In the genomic region with DNA sequence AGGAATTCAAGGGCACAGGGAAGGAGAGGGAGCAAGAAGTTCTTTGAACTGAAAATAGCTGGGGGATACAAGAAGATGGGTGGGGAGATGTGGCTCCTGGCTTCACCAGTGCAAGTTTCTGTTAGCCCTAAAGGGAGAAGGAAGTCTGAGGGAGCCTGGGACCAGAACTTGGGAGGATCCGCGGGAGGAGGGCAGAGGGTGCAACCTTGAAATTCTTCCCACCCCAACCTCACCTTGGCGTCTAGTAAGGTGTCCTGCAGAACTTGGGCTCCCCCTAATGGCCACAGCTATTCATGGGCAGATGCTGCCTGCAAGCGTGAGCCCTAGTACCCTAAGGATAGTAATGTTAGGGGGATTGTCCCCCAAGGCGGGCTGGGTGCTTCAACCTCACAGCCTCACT, we compare ENCODE assay signal across 8 mouse cellular contexts. TPM values are rescaled to one million over a fixed set of nuclear protein-coding genes. Genes with fewer than 3 reads are reported as not detected.
DNase-seq lines count a peak whose midpoint lies in the region; ATAC-seq and TF ChIP-seq lines count a peak whose summit lies in the region.

No protein-coding gene starts in this region.

- H3K9ac ChIP-seq in embryonic facial prominence, embryonic 15.5 days: no peak overlapping the region
- peak overlapping the region; percentile 46 for H3K9ac ChIP-seq in heart, embryonic 11.5 days (ENCODE audit: low read depth, low read length)
- H3K9ac ChIP-seq in kidney, embryonic 14.5 days (ENCODE audit: low read depth, low read length): peak overlapping the region; percentile 38; the same call in 1 of the 2 replicates
- H3K9ac ChIP-seq in liver, embryonic 13.5 days: no peak overlapping the region

- H3K4me2 ChIP-seq in embryonic facial prominence, embryonic 15.5 days (replicated peaks): peak overlapping the region; percentile 70
- H3K4me2 ChIP-seq in heart, embryonic 11.5 days: peak overlapping the region; percentile 49
- peak overlapping the region; percentile 70 for H3K4me2 ChIP-seq in kidney, embryonic 14.5 days (replicated peaks; ENCODE audit: low read depth, low read length)
- peak overlapping the region; percentile 23; the same call in 1 of the 2 replicates for H3K4me2 ChIP-seq in liver, embryonic 13.5 days

- H3K27ac ChIP-seq in bone marrow macrophage, adult 2 months (ENCODE audit: insufficient read depth, low read depth, low read length): no peak overlapping the region
- H3K27ac ChIP-seq in embryonic facial prominence, embryonic 15.5 days (replicated peaks): peak overlapping the region; percentile 98
- H3K27ac ChIP-seq in heart, embryonic 11.5 days (ENCODE audit: low read depth, low read length): peak overlapping the region; percentile 46; the same call in 1 of the 2 replicates
- H3K27ac ChIP-seq in kidney, embryonic 14.5 days (ENCODE audit: low read depth, low read length): peak overlapping the region; percentile 98
- H3K27ac ChIP-seq in liver, embryonic 13.5 days: no peak overlapping the region
- no peak overlapping the region for H3K27ac ChIP-seq in testis, adult 2 months (ENCODE audit: control insufficient read depth, insufficient read depth, low read depth, low read length)

- TF ChIP-seq CTCF in bone marrow macrophage, adult 2 months (IDR thresholded peaks at IDR 0.05; ENCODE audit: low read depth, low read length): peak; percentile 84
- TF ChIP-seq CTCF in testis, adult 2 months (IDR thresholded peaks at IDR 0.05; ENCODE audit: control insufficient read depth, insufficient read depth, insufficient replicate concordance, low read depth, low read length): peak; percentile 84; the same call in 1 of the 2 replicates

- H3K4me1 ChIP-seq in bone marrow macrophage, adult 2 months (ENCODE audit: control insufficient read depth, insufficient read depth, low read length): peaks cover 27% of the 10 kb centered on the region
- peaks cover 39% of the 10 kb centered on the region for H3K4me1 ChIP-seq in embryonic facial prominence, embryonic 15.5 days
- H3K4me1 ChIP-seq in heart, embryonic 11.5 days (ENCODE audit: control insufficient read depth, insufficient read depth, low read length): peaks cover 29% of the 10 kb centered on the region
- peaks cover 35% of the 10 kb centered on the region for H3K4me1 ChIP-seq in kidney, embryonic 14.5 days (ENCODE audit: control insufficient read depth, insufficient read depth, low read length)
- H3K4me1 ChIP-seq in liver, embryonic 13.5 days (replicated peaks): peaks cover 35% of the 10 kb centered on the region
- H3K4me1 ChIP-seq in testis, adult 2 months (ENCODE audit: control insufficient read depth, insufficient read depth, low read length): peaks cover 18% of the 10 kb centered on the region

- no peak for TF ChIP-seq POLR2A in bone marrow macrophage, adult 2 months (IDR thresholded peaks at IDR 0.05; ENCODE audit: borderline replicate concordance, low read depth, low read length)
- TF ChIP-seq POLR2A in testis, adult 2 months (IDR thresholded peaks at IDR 0.05; ENCODE audit: control insufficient read depth, low read depth, low read length): no peak

- no peaks in the 10 kb centered on the region for H3K9me3 ChIP-seq in embryonic facial prominence, embryonic 15.5 days (replicated peaks)
- H3K9me3 ChIP-seq in heart, embryonic 11.5 days (replicated peaks; ENCODE audit: control insufficient read depth, low read length): no peaks in the 10 kb centered on the region
- no peaks in the 10 kb centered on the region for H3K9me3 ChIP-seq in kidney, embryonic 14.5 days (ENCODE audit: control insufficient read depth, low read length)
- no peaks in the 10 kb centered on the region for H3K9me3 ChIP-seq in liver, embryonic 13.5 days (replicated peaks)

- DNase-seq in CD4-positive, CD25-positive, alpha-beta regulatory T cell, adult 2 months (ENCODE audit: low read depth, low spot score): peak; percentile 94
- DNase-seq in liver, embryonic 13.5 days: peak; percentile 69
- DNase-seq in neural tube, embryonic 10.5 days (ENCODE audit: extremely low spot score, low spot score): peak; percentile 85

- WGBS in embryonic facial prominence, embryonic 15.5 days: 3% methylated on average over 5 of the region's 5 CpGs
- 1% methylated on average over 5 of the region's 5 CpGs for WGBS in heart, embryonic 11.5 days (ENCODE audit: insufficient replicate concordance)
- 3% methylated on average over 5 of the region's 5 CpGs for WGBS in kidney, embryonic 14.5 days
- 0% methylated on average over 5 of the region's 5 CpGs for WGBS in liver, embryonic 13.5 days (ENCODE audit: insufficient replicate concordance)

- ATAC-seq in embryonic facial prominence, embryonic 15.5 days (ENCODE audit: insufficient number of reproducible peaks, low FRiP score, low TSS enrichment, low read depth): 0 out of 2 replicates have a peak, but pooled peaks have one; percentile 22
- ATAC-seq in heart, embryonic 11.5 days (replicated peaks; ENCODE audit: insufficient number of reproducible peaks, low FRiP score, low TSS enrichment): no peak
- peak; percentile 8; the same call in 1 of the 2 replicates for ATAC-seq in kidney, embryonic 14.5 days (ENCODE audit: low FRiP score, low TSS enrichment)
- peak; percentile 36; the same call in 1 of the 2 replicates for ATAC-seq in liver, embryonic 13.5 days (ENCODE audit: low read depth)

- no peaks in the 10 kb centered on the region for H3K27me3 ChIP-seq in embryonic facial prominence, embryonic 15.5 days
- H3K27me3 ChIP-seq in heart, embryonic 11.5 days (ENCODE audit: control insufficient read depth, insufficient read depth, low read length): peaks cover 11% of the 10 kb centered on the region
- no peaks in the 10 kb centered on the region for H3K27me3 ChIP-seq in kidney, embryonic 14.5 days (ENCODE audit: control insufficient read depth, insufficient read depth, low read length)
- H3K27me3 ChIP-seq in liver, embryonic 13.5 days: peaks cover 100% of the 10 kb centered on the region
- H3K27me3 ChIP-seq in testis, adult 2 months (ENCODE audit: control insufficient read depth, insufficient read depth, low read length): no peaks in the 10 kb centered on the region; the same call in 1 of the 2 replicates

- no peak overlapping the region for H3K4me3 ChIP-seq in bone marrow macrophage, adult 2 months (ENCODE audit: insufficient read depth, low read length)
- 0 out of 2 replicates have a peak overlapping the region, but pooled peaks have one; percentile 78 for H3K4me3 ChIP-seq in embryonic facial prominence, embryonic 15.5 days (replicated peaks)
- H3K4me3 ChIP-seq in heart, embryonic 11.5 days (ENCODE audit: low read depth, low read length): no peak overlapping the region
- peak overlapping the region; percentile 11; the same call in 1 of the 2 replicates for H3K4me3 ChIP-seq in kidney, embryonic 14.5 days (ENCODE audit: low read length)
- no peak overlapping the region for H3K4me3 ChIP-seq in liver, embryonic 13.5 days (replicated peaks)
- H3K4me3 ChIP-seq in testis, adult 2 months (ENCODE audit: control insufficient read depth, low read depth, low read length): no peak overlapping the region

- no peaks in the 10 kb centered on the region; the same call in 1 of the 2 replicates for H3K36me3 ChIP-seq in embryonic facial prominence, embryonic 15.5 days
- H3K36me3 ChIP-seq in heart, embryonic 11.5 days (ENCODE audit: control insufficient read depth, insufficient read depth, low read length): no peaks in the 10 kb centered on the region
- no peaks in the 10 kb centered on the region for H3K36me3 ChIP-seq in kidney, embryonic 14.5 days (ENCODE audit: control insufficient read depth, insufficient read depth, low read length)
- no peaks in the 10 kb centered on the region for H3K36me3 ChIP-seq in liver, embryonic 13.5 days
- no peaks in the 10 kb centered on the region for H3K36me3 ChIP-seq in testis, adult 2 months (ENCODE audit: control insufficient read depth, insufficient read depth, low read length)

RNA-seq across cellular contexts. Expression of a gene that starts 2.9 kb away (rescaled TPM):
- polyA plus RNA-seq in bone marrow macrophage, adult 2 months (2012; ENCODE audit: insufficient read depth, insufficient read length, missing spikeins): 30.1 and 34.0 TPM in 2 replicates
- 20.1 and 21.0 TPM in 2 replicates for polyA plus RNA-seq in embryonic facial prominence, embryonic 15.5 days (2015; fragmentation: Nextera tagmentation; extraction: Ambion mirVana)
- 7.4 and 9.5 TPM in 2 replicates for polyA plus RNA-seq in heart, embryonic 11.5 days (2014; fragmentation: Nextera tagmentation; extraction: Ambion mirVana)
- polyA plus RNA-seq in kidney, embryonic 14.5 days (2014; fragmentation: Nextera tagmentation; extraction: Ambion mirVana): 17.5 and 17.7 TPM in 2 replicates
- 1.5 and 1.8 TPM in 2 replicates for polyA plus RNA-seq in liver, embryonic 13.5 days (2015; fragmentation: Nextera tagmentation; extraction: Ambion mirVana)
- 69.3 and 76.1 TPM in 2 replicates for polyA plus RNA-seq in testis, adult 2 months (2012; rRNA removed)

RNA-seq across cellular contexts. Expression of a gene that starts 3.4 kb away (rescaled TPM):
- not detected in 2 replicates for polyA plus RNA-seq in bone marrow macrophage, adult 2 months (2012; ENCODE audit: insufficient read depth, insufficient read length, missing spikeins)
- not detected in 2 replicates for polyA plus RNA-seq in embryonic facial prominence, embryonic 15.5 days (2015; fragmentation: Nextera tagmentation; extraction: Ambion mirVana)
- not detected in 2 replicates for polyA plus RNA-seq in heart, embryonic 11.5 days (2014; fragmentation: Nextera tagmentation; extraction: Ambion mirVana)
- polyA plus RNA-seq in kidney, embryonic 14.5 days (2014; fragmentation: Nextera tagmentation; extraction: Ambion mirVana): not detected in 2 replicates
- not detected in 2 replicates for polyA plus RNA-seq in liver, embryonic 13.5 days (2015; fragmentation: Nextera tagmentation; extraction: Ambion mirVana)
- polyA plus RNA-seq in testis, adult 2 months (2012; rRNA removed): 0.05 TPM in 1 of 2 replicates, not detected in the other

RNA-seq across cellular contexts. Expression of a gene that starts 10.2 kb away (rescaled TPM):
- 1.4 and 2.6 TPM in 2 replicates for polyA plus RNA-seq in bone marrow macrophage, adult 2 months (2012; ENCODE audit: insufficient read depth, insufficient read length, missing spikeins)
- 11.8 and 12.7 TPM in 2 replicates for polyA plus RNA-seq in embryonic facial prominence, embryonic 15.5 days (2015; fragmentation: Nextera tagmentation; extraction: Ambion mirVana)
- polyA plus RNA-seq in heart, embryonic 11.5 days (2014; fragmentation: Nextera tagmentation; extraction: Ambion mirVana): 5.3 TPM in 2 replicates
- polyA plus RNA-seq in kidney, embryonic 14.5 days (2014; fragmentation: Nextera tagmentation; extraction: Ambion mirVana): 8.8 and 10.8 TPM in 2 replicates
- polyA plus RNA-seq in liver, embryonic 13.5 days (2015; fragmentation: Nextera tagmentation; extraction: Ambion mirVana): 0.32 and 0.42 TPM in 2 replicates
- 0.51 and 0.63 TPM in 2 replicates for polyA plus RNA-seq in testis, adult 2 months (2012; rRNA removed)

RNA-seq across cellular contexts. Expression of a gene that starts 18.1 kb away (rescaled TPM):
- polyA plus RNA-seq in bone marrow macrophage, adult 2 months (2012; ENCODE audit: insufficient read depth, insufficient read length, missing spikeins): 221 and 253 TPM in 2 replicates
- polyA plus RNA-seq in embryonic facial prominence, embryonic 15.5 days (2015; fragmentation: Nextera tagmentation; extraction: Ambion mirVana): 416 TPM in 2 replicates
- 352 and 380 TPM in 2 replicates for polyA plus RNA-seq in heart, embryonic 11.5 days (2014; fragmentation: Nextera tagmentation; extraction: Ambion mirVana)
- 564 and 762 TPM in 2 replicates for polyA plus RNA-seq in kidney, embryonic 14.5 days (2014; fragmentation: Nextera tagmentation; extraction: Ambion mirVana)
- polyA plus RNA-seq in liver, embryonic 13.5 days (2015; fragmentation: Nextera tagmentation; extraction: Ambion mirVana): 77.7 and 80.2 TPM in 2 replicates
- polyA plus RNA-seq in testis, adult 2 months (2012; rRNA removed): 207 and 220 TPM in 2 replicates

RNA-seq across cellular contexts. Expression of a gene that starts 20.3 kb away (rescaled TPM):
- polyA plus RNA-seq in bone marrow macrophage, adult 2 months (2012; ENCODE audit: insufficient read depth, insufficient read length, missing spikeins): not detected in 2 replicates
- 26.7 and 47.5 TPM in 2 replicates for polyA plus RNA-seq in embryonic facial prominence, embryonic 15.5 days (2015; fragmentation: Nextera tagmentation; extraction: Ambion mirVana)
- polyA plus RNA-seq in heart, embryonic 11.5 days (2014; fragmentation: Nextera tagmentation; extraction: Ambion mirVana): not detected in 2 replicates
- 0.39 and 0.61 TPM in 2 replicates for polyA plus RNA-seq in kidney, embryonic 14.5 days (2014; fragmentation: Nextera tagmentation; extraction: Ambion mirVana)
- not detected in 2 replicates for polyA plus RNA-seq in liver, embryonic 13.5 days (2015; fragmentation: Nextera tagmentation; extraction: Ambion mirVana)
- polyA plus RNA-seq in testis, adult 2 months (2012; rRNA removed): 105 and 106 TPM in 2 replicates

Comparison
In these comparisons a context has a peak if more than half of its experiments do, and no peak if none do; other contexts are left out.
1. H3K27ac ChIP-seq: peak in embryonic facial prominence, embryonic 15.5 days (single experiment), heart, embryonic 11.5 days (single experiment) and kidney, embryonic 14.5 days (single experiment); none in bone marrow macrophage, adult 2 months (single experiment), liver, embryonic 13.5 days (single experiment) and testis, adult 2 months (single experiment).
2. H3K4me3 ChIP-seq: peak in embryonic facial prominence, embryonic 15.5 days (single experiment) and kidney, embryonic 14.5 days (single experiment); none in bone marrow macrophage, adult 2 months (single experiment), heart, embryonic 11.5 days (single experiment), liver, embryonic 13.5 days (single experiment) and testis, adult 2 months (single experiment).
3. H3K9ac ChIP-seq: peak in heart, embryonic 11.5 days (single experiment) and kidney, embryonic 14.5 days (single experiment); none in embryonic facial prominence, embryonic 15.5 days (single experiment) and liver, embryonic 13.5 days (single experiment).
4. Peak in every context shown above with its lines, with median percentiles within 50 percentile points of each other: DNase-seq and H3K4me2 ChIP-seq.